9 mouse cellular contexts compared by ENCODE assay signal in the genomic region with DNA sequence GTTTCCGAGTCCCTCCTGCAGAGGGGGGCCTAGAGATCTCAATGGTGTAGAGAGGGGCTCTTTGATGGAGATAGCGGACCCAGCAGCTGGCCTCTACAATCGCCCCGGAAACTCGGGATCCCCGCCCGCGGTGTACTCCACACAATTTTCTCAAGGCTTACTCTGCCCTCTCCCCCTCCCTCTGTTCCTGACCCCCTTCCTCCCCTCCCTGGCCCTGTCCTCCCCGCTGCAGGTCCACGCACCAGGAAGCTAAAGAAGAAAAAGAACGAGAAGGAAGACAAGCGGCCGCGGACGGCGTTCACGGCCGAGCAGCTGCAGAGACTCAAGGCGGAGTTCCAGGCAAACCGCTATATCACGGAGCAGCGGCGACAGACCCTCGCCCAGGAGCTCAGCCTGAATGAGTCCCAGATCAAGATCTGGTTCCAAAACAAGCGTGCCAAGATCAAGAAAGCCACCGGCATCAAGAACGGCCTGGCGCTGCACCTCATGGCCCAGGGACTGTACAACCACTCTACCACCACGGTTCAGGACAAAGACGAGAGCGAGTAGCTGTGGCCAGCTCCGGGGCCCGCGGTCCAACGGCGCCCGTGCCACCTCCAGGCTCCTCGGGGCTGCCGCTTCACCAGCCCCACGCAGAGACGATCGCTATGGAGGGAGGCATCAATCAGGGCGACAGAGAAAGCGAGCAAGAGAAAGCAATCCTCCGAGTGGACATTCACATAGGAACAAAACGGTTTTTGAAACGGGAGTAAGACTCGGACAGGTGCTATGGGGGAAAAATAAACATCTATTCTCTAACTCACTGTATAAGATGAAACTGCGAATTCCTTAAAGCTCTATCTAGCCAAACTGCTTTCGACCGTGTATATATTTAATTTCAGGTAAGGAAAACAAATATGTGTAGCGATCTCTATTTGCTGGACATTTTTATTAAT. TPM values are rescaled to one million over a fixed set of nuclear protein-coding genes. Genes with fewer than 3 reads are reported as not detected.
DNase-seq lines count a peak whose midpoint lies in the region; ATAC-seq and TF ChIP-seq lines count a peak whose summit lies in the region.
"Had no signal": no experiment of that assay in that cellular context is flagged by ENCODE, and none has a peak within 500 bp of the region (broad histone marks: within the 10 kb centered on the region; RNA-seq: fewer than 3 reads in every experiment).

No protein-coding gene starts in this region.

- TF ChIP-seq CTCF in lung, embryonic 14.5 days (IDR thresholded peaks at IDR 0.05; ENCODE audit: low read depth): no peak
- no peak for TF ChIP-seq CTCF in hindbrain, postnatal 0 days (IDR thresholded peaks at IDR 0.05; ENCODE audit: low read depth)
- no peak for TF ChIP-seq CTCF in midbrain, postnatal 0 days (IDR thresholded peaks at IDR 0.05)

- DNase-seq in lung, embryonic 14.5 days: peak; percentile 53
- DNase-seq in lung, postnatal 25 days (ENCODE audit: low spot score): no peak
- peak; percentile 35 for DNase-seq in hindbrain, postnatal 0 days (ENCODE audit: low spot score)
- DNase-seq in midbrain, postnatal 0 days (ENCODE audit: low spot score): no peak
- DNase-seq in yolk sac, embryonic 10.5 days (ENCODE audit: low spot score): no peak
- DNase-seq in spleen, adult 12 weeks (ENCODE audit: low spot score): no peak
- no peak for DNase-seq in urinary bladder, postnatal 14 days (ENCODE audit: low spot score)

- ATAC-seq in lung, embryonic 14.5 days (ENCODE audit: insufficient read depth): no peak
- no peak for ATAC-seq in embryonic facial prominence, embryonic 13.5 days (ENCODE audit: insufficient number of reproducible peaks, insufficient read depth, low FRiP score, low TSS enrichment, low read depth)
- ATAC-seq in hindbrain, postnatal 0 days: no peak
- ATAC-seq in midbrain, postnatal 0 days (ENCODE audit: low FRiP score): no peak

- peaks cover 98% of the 10 kb centered on the region for H3K27me3 ChIP-seq in lung, embryonic 14.5 days (ENCODE audit: insufficient read depth, low read length)
- peaks cover 94% of the 10 kb centered on the region for H3K27me3 ChIP-seq in embryonic facial prominence, embryonic 13.5 days
- peaks cover 51% of the 10 kb centered on the region for H3K27me3 ChIP-seq in hindbrain, postnatal 0 days (ENCODE audit: insufficient read depth, low read length)
- H3K27me3 ChIP-seq in midbrain, postnatal 0 days (ENCODE audit: insufficient read depth, low read length): peaks cover 34% of the 10 kb centered on the region

- H3K9ac ChIP-seq in lung, embryonic 14.5 days: no peak overlapping the region
- peak overlapping the region; percentile 52 for H3K9ac ChIP-seq in embryonic facial prominence, embryonic 13.5 days
- H3K9ac ChIP-seq in hindbrain, postnatal 0 days (replicated peaks; ENCODE audit: low read length): peak overlapping the region; percentile 52
- H3K9ac ChIP-seq in midbrain, postnatal 0 days (replicated peaks; ENCODE audit: low read length, poor library complexity, severe bottlenecking): peak overlapping the region; percentile 71

- H3K4me3 ChIP-seq in lung, embryonic 14.5 days (ENCODE audit: low read depth, low read length): peak overlapping the region; percentile 14
- peak overlapping the region; percentile 56 for H3K4me3 ChIP-seq in embryonic facial prominence, embryonic 13.5 days
- peak overlapping the region; percentile 53 for H3K4me3 ChIP-seq in hindbrain, postnatal 0 days (ENCODE audit: low read length)
- peak overlapping the region; percentile 51 for H3K4me3 ChIP-seq in midbrain, postnatal 0 days (ENCODE audit: low read depth, low read length)

- peak overlapping the region; percentile 23; the same call in 1 of the 2 replicates for H3K4me2 ChIP-seq in lung, embryonic 14.5 days
- H3K4me2 ChIP-seq in embryonic facial prominence, embryonic 13.5 days: peak overlapping the region; percentile 86
- H3K4me2 ChIP-seq in hindbrain, postnatal 0 days (ENCODE audit: low read depth, low read length): peak overlapping the region; percentile 62
- peak overlapping the region; percentile 63 for H3K4me2 ChIP-seq in midbrain, postnatal 0 days (ENCODE audit: low read depth, low read length, poor library complexity, severe bottlenecking)

- H3K27ac ChIP-seq in lung, embryonic 14.5 days (ENCODE audit: low read depth): no peak overlapping the region
- H3K27ac ChIP-seq in embryonic facial prominence, embryonic 13.5 days: no peak overlapping the region
- H3K27ac ChIP-seq in hindbrain, postnatal 0 days: peak overlapping the region; percentile 56; the same call in 1 of the 2 replicates
- H3K27ac ChIP-seq in midbrain, postnatal 0 days (ENCODE audit: low read depth, low read length): peak overlapping the region; percentile 65
- H3K27ac ChIP-seq: macrophage had no signal

- no peaks in the 10 kb centered on the region for H3K36me3 ChIP-seq in lung, embryonic 14.5 days (ENCODE audit: insufficient read depth)
- H3K36me3 ChIP-seq in embryonic facial prominence, embryonic 13.5 days: no peaks in the 10 kb centered on the region
- no peaks in the 10 kb centered on the region for H3K36me3 ChIP-seq in hindbrain, postnatal 0 days (ENCODE audit: insufficient read depth, low read length)
- H3K36me3 ChIP-seq in midbrain, postnatal 0 days (ENCODE audit: insufficient read depth, low read length): no peaks in the 10 kb centered on the region

- H3K4me1 ChIP-seq in lung, embryonic 14.5 days (ENCODE audit: insufficient read depth): peaks cover 3% of the 10 kb centered on the region; the same call in 1 of the 2 replicates
- H3K4me1 ChIP-seq in embryonic facial prominence, embryonic 13.5 days: peaks cover 17% of the 10 kb centered on the region
- H3K4me1 ChIP-seq in hindbrain, postnatal 0 days (ENCODE audit: insufficient read depth, low read length): no peaks in the 10 kb centered on the region
- H3K4me1 ChIP-seq in midbrain, postnatal 0 days (ENCODE audit: insufficient read depth, low read length): no peaks in the 10 kb centered on the region

- H3K9me3 ChIP-seq in lung, embryonic 14.5 days (ENCODE audit: low read depth, low read length): no peaks in the 10 kb centered on the region
- H3K9me3 ChIP-seq in embryonic facial prominence, embryonic 13.5 days: no peaks in the 10 kb centered on the region
- no peaks in the 10 kb centered on the region for H3K9me3 ChIP-seq in hindbrain, postnatal 0 days (ENCODE audit: low read length)
- H3K9me3 ChIP-seq in midbrain, postnatal 0 days (ENCODE audit: low read length): no peaks in the 10 kb centered on the region

- WGBS in lung, embryonic 14.5 days: 1% methylated on average over 52 of the region's 52 CpGs
- WGBS in embryonic facial prominence, embryonic 13.5 days: 1% methylated on average over 52 of the region's 52 CpGs
- under 1% methylated on average over 52 of the region's 52 CpGs for WGBS in hindbrain, postnatal 0 days
- 1% methylated on average over 52 of the region's 52 CpGs for WGBS in midbrain, postnatal 0 days

RNA-seq across cellular contexts. Expression of gene En1, which starts 4.7 kb away (rescaled TPM):
- polyA plus RNA-seq in lung, embryonic 14.5 days (2014; fragmentation: Nextera tagmentation; extraction: Ambion mirVana): not detected in 2 replicates
- 2.7 and 2.8 TPM in 2 replicates for polyA plus RNA-seq in embryonic facial prominence, embryonic 13.5 days (2015; fragmentation: Nextera tagmentation; extraction: Ambion mirVana)
- total RNA-seq in hindbrain, postnatal 0 days (2014; rRNA removed): 13.0 and 13.2 TPM in 2 replicates
- polyA plus RNA-seq in hindbrain, postnatal 0 days (2015; fragmentation: Nextera tagmentation; extraction: Ambion mirVana): 6.3 and 6.9 TPM in 2 replicates
- total RNA-seq in midbrain, postnatal 0 days (2014; rRNA removed): 32.8 and 40.8 TPM in 2 replicates
- 9.2 and 10.1 TPM in 2 replicates for polyA plus RNA-seq in midbrain, postnatal 0 days (2015; fragmentation: Nextera tagmentation; extraction: Ambion mirVana)
- polyA plus RNA-seq: macrophage had no signal

Comparison
In these comparisons a context has a peak if more than half of its experiments do, and no peak if none do; other contexts are left out.
1. DNase-seq: peak in lung, embryonic 14.5 days (single experiment) and hindbrain, postnatal 0 days (single experiment); none in lung, postnatal 25 days (single experiment), midbrain, postnatal 0 days (single experiment), yolk sac, embryonic 10.5 days (single experiment), spleen, adult 12 weeks (single experiment) and urinary bladder, postnatal 14 days (single experiment).
2. H3K27ac ChIP-seq: peak in hindbrain, postnatal 0 days (single experiment) and midbrain, postnatal 0 days (single experiment); none in lung, embryonic 14.5 days (single experiment) and embryonic facial prominence, embryonic 13.5 days (single experiment).
3. H3K4me2 ChIP-seq: peak in every context shown above with its lines; median percentile 86 in embryonic facial prominence, embryonic 13.5 days; 63 in midbrain, postnatal 0 days; 62 in hindbrain, postnatal 0 days; 23 in lung, embryonic 14.5 days.
4. Peak in every context shown above with its lines, with median percentiles within 50 percentile points of each other: H3K4me3 ChIP-seq.